Mouse (Mus musculus): ENCODE data around the gene Skap2.

Skap2 gene

DNA sequence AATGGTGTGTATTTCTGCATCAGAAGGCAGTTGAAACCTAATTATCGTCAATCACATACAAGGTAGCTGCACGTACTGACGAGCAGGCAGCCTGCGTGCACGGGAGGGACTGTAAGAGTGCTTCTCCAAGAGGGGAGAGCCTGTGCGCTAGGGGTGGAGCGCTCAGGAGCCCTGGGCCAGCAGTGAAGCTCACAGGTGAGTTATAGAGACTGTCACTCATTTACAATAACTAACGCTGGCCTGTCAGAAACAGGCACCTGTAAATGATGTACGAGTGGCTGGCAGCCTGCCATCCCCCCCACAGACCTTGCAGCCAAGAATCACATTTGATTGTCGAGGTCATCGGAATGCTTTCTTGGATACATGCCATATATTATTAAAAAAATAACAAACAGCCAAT is 168.2 kb downstream of the Skap2 start:
- no peak for DNase-seq (ENCODE audit: low spot score)

DNA sequence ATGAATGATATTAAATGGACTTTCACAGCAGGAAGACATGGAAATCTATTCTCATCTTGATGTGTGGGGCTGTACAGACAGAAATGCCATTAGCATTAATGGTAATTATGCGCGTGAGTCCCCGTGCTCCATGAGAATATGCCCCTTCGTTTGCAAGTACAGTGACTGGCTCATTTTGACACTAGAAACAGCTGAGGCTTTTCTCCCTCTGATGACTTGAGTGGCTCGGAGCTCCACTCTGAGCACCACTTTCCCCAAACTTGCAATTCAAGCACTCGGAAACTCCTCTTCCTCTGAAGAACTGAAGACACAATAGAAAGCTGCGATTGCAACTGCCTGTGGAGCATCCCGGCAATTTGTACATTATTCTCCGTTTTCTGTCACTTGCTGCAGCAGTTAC is 169.3 kb downstream of the Skap2 start:
- DNase-seq (ENCODE audit: low spot score): no peak

DNA sequence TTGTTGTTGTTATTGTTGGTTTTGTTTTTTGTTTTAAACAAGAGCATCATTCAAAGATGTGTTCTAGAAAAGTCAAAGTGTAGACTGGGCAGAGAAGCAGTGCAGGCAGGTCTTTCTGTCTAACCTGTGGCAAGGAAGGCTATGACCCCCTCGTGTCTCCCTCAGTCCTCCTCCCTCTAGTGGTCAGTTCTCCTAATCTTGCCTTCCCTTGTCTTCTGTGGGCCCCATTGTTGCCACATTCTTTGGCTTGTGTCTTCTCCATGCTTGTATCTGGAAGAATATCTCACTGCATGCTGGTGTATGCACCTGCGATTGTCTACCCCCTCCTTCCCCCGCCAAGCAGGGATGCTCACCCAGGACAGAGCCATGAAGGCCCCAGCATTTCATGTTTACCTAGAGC is 174.2 kb downstream of the Skap2 start:
- DNase-seq (ENCODE audit: low spot score): no peak

DNA sequence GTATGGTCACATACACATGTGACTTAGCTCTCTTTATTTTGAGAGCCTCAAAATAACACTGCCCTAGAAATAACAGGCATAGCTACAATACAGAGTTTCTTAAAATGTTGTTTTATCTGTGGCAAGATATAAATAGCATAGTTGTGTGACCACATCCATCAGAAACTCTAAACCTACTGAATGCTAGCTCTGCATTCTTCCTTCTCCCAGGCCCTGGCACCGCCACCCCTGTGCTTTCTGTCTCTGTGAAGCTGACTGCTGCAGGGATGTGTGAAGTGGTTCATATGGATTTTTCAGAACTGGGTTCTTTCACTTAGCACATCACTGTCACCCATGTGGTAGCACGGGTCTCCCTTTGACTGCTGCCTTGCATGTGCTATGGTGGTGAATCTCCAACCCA is 179.0 kb downstream of the Skap2 start:
- DNase-seq (ENCODE audit: low spot score): no peak

DNA sequence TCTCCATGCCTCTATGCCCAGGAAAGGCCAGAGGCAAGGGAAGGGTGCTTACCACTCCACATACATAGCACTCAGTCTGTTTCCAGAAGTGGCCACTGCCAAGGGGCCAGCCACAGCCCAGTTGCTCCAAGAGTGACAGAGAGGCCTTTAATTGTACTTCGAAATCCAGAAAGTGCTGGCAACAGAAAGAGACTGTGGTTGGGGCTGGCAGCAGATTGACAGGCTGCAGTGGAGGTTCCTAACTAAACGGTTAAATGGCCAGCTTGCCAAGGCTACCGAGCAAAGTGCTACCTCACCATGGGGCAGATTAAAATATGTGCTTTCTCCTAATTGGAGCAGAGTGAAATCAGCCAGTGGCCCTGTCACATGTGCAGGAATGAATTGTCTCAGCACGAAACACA is 186.7 kb downstream of the Skap2 start:
- DNase-seq (ENCODE audit: low spot score): no peak

DNA sequence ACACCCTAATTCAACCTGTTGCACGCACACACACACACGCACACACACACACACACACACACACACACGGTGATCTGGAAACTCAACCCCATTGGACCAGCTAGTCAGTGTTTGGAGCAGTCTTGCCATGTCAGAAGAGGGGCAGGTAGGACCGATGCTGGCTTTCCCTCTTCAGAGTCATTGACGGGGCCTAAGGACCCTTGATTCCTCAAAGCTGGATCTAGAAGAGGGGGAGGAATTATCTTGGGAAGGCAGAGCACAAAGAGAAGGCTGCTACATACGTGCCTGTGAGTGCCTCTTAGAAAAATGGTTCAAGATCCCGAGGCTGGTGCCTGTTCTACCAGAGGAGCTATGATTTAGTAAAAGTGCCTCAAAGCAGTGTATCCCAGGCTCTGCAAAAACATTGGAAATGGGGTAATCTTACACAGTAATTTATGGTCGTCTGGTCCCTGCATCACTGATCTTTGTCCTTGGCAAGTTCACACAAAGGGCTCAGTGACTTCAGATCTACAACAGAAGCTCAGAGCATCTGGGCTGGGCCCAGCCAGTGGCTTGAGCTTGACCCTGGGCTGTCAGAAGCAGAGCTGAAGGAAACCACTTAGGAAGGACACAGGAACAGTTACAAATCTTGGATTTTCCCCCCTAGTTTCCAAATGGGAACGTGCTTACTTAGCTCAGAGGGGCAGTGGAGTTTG is 188.1 kb downstream of the Skap2 start:
- no peak for DNase-seq (ENCODE audit: low spot score)

DNA sequence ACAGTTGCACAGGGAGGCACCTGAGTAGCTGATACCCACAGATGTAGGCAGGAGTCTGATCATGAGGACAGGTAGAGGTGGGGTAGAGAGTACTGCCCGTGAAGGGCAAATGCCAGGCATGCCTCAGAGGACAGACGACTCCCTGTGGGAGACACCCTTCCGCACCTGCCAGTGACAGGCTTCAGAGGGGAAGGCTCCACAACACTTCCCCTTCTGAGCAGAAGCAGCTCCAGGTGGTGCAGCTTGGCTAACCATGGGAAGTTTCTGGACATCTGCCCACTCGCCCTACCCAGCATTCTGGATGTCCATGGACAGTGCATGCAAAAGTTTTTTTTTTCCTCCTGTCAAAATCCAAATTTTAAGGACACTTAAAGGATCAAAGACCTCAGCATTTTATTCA is 190.3 kb downstream of the Skap2 start:
- no peak for DNase-seq (ENCODE audit: low spot score)

DNA sequence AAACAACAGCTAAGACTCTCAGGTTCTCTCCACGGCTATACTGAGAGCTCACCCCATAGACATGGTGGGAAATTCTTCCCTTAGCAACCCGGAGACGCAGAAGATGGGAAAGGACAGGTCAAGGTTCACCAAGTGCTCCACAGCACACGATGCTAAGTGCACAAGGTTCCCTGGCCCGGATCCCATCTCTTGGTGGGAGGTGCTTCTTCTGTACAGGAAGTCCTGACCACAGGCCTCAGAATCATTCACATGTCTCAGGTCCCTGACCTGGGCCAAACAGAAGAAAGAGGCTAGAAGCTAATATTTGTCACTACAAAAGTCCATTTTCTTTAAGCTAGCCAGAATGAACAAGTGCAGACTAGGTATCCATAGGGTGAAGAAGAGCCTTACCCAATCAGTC is 191.5 kb downstream of the Skap2 start:
- no peak for DNase-seq (ENCODE audit: low spot score)

DNA sequence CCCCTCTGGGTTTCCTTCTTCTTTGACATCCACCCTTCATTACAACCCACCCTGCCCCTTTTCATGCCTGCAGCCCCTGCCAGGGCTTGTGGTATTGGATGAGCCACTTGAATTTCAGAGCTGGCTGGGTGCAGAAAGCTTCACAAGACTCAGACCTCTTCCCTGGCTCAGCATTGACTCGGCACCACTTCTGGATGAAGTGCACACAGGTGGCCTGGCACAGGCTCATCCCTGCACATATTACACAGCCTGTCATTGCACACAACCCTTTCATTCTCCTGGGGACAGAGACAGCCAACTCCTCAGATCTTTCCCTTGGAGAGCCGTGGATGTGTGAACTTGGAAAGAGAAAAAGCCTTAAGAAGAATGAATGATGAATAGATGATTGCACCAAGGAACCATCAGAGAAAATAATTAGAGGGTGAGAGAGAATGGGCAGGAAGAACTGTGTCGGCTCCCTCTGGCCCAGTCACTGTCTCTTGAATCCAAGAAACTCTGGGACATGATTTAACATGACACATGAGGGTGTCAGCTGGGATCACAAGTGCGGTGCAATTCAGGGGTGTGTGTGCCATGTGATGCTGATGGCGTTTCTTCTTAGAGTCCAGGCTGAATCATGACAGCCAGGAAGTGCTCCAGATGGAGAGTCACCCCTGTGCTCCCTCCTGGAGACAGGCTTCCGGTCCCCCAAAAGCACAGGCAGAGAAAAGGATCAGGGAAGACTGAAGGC is 195.3 kb downstream of the Skap2 start:
- DNase-seq (ENCODE audit: low spot score): no peak

DNA sequence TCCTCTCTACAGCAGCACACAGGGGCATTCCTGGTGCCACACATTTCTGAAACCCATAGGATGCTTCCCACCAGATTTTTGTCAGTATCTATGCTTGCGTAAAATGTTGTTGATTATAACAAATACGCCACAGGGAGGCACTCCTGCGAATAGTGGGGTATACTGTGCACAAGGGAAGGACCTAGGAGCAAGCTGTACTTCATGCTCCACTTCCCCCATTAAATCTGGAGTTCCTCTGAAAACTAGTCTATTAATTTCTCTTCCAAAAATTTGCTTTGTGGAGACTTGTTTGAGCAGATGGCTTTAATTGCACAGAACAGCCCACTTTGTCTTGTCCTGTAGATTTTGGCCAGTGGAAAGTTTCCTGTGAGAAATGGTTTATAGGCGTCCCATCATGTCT is 201.4 kb downstream of the Skap2 start:
- no peak for DNase-seq (ENCODE audit: low spot score)

DNA sequence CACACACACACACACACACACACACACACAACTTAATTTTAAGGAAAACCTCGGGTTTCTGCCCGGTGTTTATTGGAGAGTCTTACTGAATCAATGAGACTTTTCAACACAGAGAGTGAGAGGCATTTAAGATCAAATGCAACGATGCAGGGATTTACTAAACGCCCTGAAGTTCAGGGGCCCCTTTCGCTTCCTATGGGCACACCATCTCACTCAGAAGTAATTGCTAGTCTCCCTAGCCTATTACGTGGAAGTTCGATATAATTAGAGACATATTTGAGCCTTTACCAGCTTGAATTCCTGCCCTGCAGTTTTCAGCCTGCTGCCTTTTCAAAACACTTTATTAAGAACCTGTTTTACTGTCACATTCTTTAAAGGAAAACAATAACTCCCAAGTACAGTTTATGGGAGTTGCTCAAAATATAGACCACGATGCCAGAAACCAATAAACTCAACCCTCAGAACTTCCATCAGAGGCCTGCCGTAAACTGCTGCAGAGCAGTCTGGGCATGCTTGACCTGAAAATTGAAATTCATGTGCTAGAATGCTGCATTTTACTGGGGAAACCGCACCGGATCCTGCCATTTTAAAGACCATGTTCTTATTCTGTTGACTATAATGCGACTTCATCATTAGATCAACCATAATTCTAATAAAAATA is 203.1 kb downstream of the Skap2 start:
- DNase-seq (ENCODE audit: low spot score): no peak

DNA sequence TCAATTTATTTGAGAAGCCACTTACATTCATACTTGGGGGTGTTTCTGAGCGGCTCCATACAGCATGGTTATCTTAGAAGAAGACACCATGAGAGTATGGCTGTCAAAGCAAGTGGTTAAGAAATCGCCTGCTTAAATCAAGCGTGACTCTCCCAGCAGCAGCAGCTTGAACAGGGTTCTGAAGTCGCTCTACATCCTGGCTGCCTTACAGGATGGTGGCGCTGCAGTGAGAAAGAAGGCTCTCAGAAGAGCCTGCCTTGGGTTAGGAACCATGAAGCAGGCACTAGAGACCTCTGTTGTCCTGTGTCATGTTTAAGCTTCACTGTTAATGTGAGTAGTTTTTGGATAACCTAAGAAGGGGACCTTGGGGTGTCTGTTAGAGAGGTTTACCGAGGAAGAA is 204.3 kb downstream of the Skap2 start:
- DNase-seq (ENCODE audit: low spot score): no peak

All from ovary, postnatal 10 days (tissue).